Mouse (Mus musculus) lung, adult 2 months (tissue): ENCODE results near the gene Gm5916. TPM values are rescaled to one million over a fixed set of nuclear protein-coding genes. Genes with fewer than 3 reads are reported as not detected.

Experiments
- DNase-seq: peaks from one replicate; pipeline ENCODE4 v3.0.0; 2022
- H3K4me1 ChIP-seq: fragments of 200-500 bp; 2 replicates; pipeline ENCODE4 v1.6.1; 2011; ENCODE audit warnings: low read length; ENCODE audit not compliant: control insufficient read depth, insufficient read depth
- H3K4me3 ChIP-seq: fragments of 200-500 bp; replicated peaks from 2 replicates; pipeline ENCODE3; 2011; ENCODE audit warnings: low read depth, mild to moderate bottlenecking, control low read depth, low read length; ENCODE audit errors: extremely low read depth
- CTCF ChIP-seq: fragments of 200-500 bp; IDR thresholded peaks from 2 replicates; pipeline ENCODE4 v1.5.1; 2011; ENCODE audit warnings: mild to moderate bottlenecking, low read length, control low read depth; ENCODE audit not compliant: insufficient read depth
- POLR2A ChIP-seq: fragments of 200-500 bp; IDR thresholded peaks from 2 replicates; pipeline ENCODE4 v1.6.1; 2011; ENCODE audit warnings: low read depth, mild to moderate bottlenecking, control low read depth, low read length, borderline replicate concordance; ENCODE audit errors: extremely low read depth
- WGBS: fragments of 180-500 bp; shearing (Covaris S2); methylation state at CpG from one replicate; pipeline ENCODE4 v1.1.7; 2018; 5-methylcytosine and 5-hydroxymethylcytosine counted together
- polyA plus RNA-seq: library from polyadenylated mRNA; depleted of rRNA; stranded (reverse); fragments of >200 nt; gene quantifications from 2 replicates; pipeline ENCODE4 v1.2.3, GENCODE M21; 2012; rRNA removed

Gm5916 gene
- not detected in 2 replicates for polyA plus RNA-seq

- Histone ChIP-seq H3K4me1 (no peaks in the 10 kb centered on the region), H3K4me3 (no peak within 1 kb of the TSS)
- TF ChIP-seq CTCF (no peak), POLR2A (no peak)
- no peak for DNase-seq
- 81% methylated on average over 1 of the region's 1 CpGs for WGBS
Measured at GRCm38 (mm10) chr9:36128679-36129078, at the start of gene Gm5916. TSS of gene Gm5916 (minus strand) at chr9:36128779.

Other genes starting within 250 kb of the Gm5916 start
- not detected in 2 replicates for gene 9230113P08Rik, start 220.4 kb downstream of the Gm5916 start, polyA plus RNA-seq